In the genomic region with DNA sequence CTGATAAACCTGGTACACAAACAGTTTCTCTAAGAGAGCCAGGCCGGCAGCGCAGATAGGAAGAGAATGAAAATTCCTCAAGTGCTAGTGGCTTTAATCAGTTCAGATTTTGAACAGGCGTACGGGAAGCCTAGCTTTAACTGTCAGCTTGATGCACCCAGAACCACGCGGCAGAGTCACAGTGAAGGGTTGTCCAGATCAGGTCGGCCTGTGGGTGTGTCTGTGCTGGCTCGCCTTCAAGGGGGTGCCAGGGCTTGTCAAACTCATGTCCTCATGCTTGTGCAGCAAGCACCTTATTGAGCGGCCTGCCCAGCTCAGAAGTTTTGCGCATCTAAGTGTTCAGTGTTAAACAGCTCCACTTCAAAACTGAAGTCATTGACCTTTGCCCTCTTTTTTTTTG, we compare ENCODE assay signal across 21 mouse cellular contexts. TPM values are rescaled to one million over a fixed set of nuclear protein-coding genes. Genes with fewer than 3 reads are reported as not detected.
A peak's percentile ranks its signal among the peaks of the same experiment; 100 is the strongest.
DNase-seq lines count a peak whose midpoint lies in the region; ATAC-seq and TF ChIP-seq lines count a peak whose summit lies in the region.
"Had no signal": no experiment of that assay in that cellular context is flagged by ENCODE, and none has a peak within 500 bp of the region (broad histone marks: within the 10 kb centered on the region; RNA-seq: fewer than 3 reads in every experiment).

No protein-coding gene starts in this region.

- H3K36me3 ChIP-seq in embryonic facial prominence, embryonic 14.5 days (ENCODE audit: control insufficient read depth, insufficient read depth, low read length), result 0 out of 2 replicates have a peak, but pooled peaks cover 2% of the 10 kb centered on the region
- H3K36me3 ChIP-seq in embryonic facial prominence, embryonic 10.5 days (replicated peaks), result no peaks in the 10 kb centered on the region
- no peaks in the 10 kb centered on the region for H3K36me3 ChIP-seq in heart, embryonic 13.5 days
- H3K36me3 ChIP-seq in heart, adult 2 months (ENCODE audit: control insufficient read depth, insufficient read depth, low read length), result peaks cover 2% of the 10 kb centered on the region; the same call in 1 of the 2 replicates
- H3K36me3 ChIP-seq in stomach, postnatal 0 days (ENCODE audit: control insufficient read depth, insufficient read depth, low read length), result no peaks in the 10 kb centered on the region
- H3K36me3 ChIP-seq: embryonic facial prominence, embryonic 12.5 days; forebrain, embryonic 12.5 days; G1E had no signal

- no peak overlapping the region for H3K4me3 ChIP-seq in embryonic facial prominence, embryonic 14.5 days (ENCODE audit: low read depth, low read length)
- no peak overlapping the region for H3K4me3 ChIP-seq in embryonic facial prominence, embryonic 10.5 days
- H3K4me3 ChIP-seq in heart, embryonic 13.5 days, result no peak overlapping the region
- no peak overlapping the region for H3K4me3 ChIP-seq in heart, adult 2 months
- H3K4me3 ChIP-seq in stomach, postnatal 0 days (ENCODE audit: low read depth, low read length), result no peak overlapping the region
- H3K4me3 ChIP-seq: embryonic facial prominence, embryonic 12.5 days; forebrain, embryonic 12.5 days had no signal

- H3K4me1 ChIP-seq in embryonic facial prominence, embryonic 14.5 days (ENCODE audit: control insufficient read depth, insufficient read depth, low read length), result peaks cover 38% of the 10 kb centered on the region
- peaks cover 58% of the 10 kb centered on the region for H3K4me1 ChIP-seq in embryonic facial prominence, embryonic 10.5 days
- H3K4me1 ChIP-seq in heart, embryonic 13.5 days, result peaks cover 92% of the 10 kb centered on the region
- peaks cover 13% of the 10 kb centered on the region for H3K4me1 ChIP-seq in heart, adult 2 months (ENCODE audit: control insufficient read depth, insufficient read depth, low read length)
- peaks cover 3% of the 10 kb centered on the region; the same call in 1 of the 2 replicates for H3K4me1 ChIP-seq in stomach, postnatal 0 days (replicated peaks; ENCODE audit: control insufficient read depth, insufficient read depth)

- H3K9me3 ChIP-seq in embryonic facial prominence, embryonic 14.5 days (ENCODE audit: control insufficient read depth, low read length), result no peaks in the 10 kb centered on the region
- no peaks in the 10 kb centered on the region for H3K9me3 ChIP-seq in embryonic facial prominence, embryonic 10.5 days
- no peaks in the 10 kb centered on the region for H3K9me3 ChIP-seq in heart, embryonic 13.5 days
- H3K9me3 ChIP-seq in stomach, postnatal 0 days (ENCODE audit: control insufficient read depth, low read length), result no peaks in the 10 kb centered on the region
- H3K9me3 ChIP-seq: embryonic facial prominence, embryonic 12.5 days; forebrain, embryonic 12.5 days had no signal

- 79% methylated on average over 10 of the region's 10 CpGs for WGBS in embryonic facial prominence, embryonic 14.5 days
- WGBS in embryonic facial prominence, embryonic 10.5 days, result 88% methylated on average over 10 of the region's 10 CpGs
- WGBS in heart, embryonic 13.5 days, result 28% methylated on average over 10 of the region's 10 CpGs
- WGBS in heart, adult 2 months, result 58% methylated on average over 10 of the region's 10 CpGs
- 58% methylated on average over 10 of the region's 10 CpGs for WGBS in stomach, postnatal 0 days

- TF ChIP-seq POLR2A in heart, adult 2 months (IDR thresholded peaks at IDR 0.05; ENCODE audit: insufficient read depth, low read depth, low read length), result no peak

- DNase-seq in embryonic facial prominence, embryonic 14.5 days (ENCODE audit: low spot score), result no peak
- DNase-seq in embryonic facial prominence, embryonic 10.5 days (ENCODE audit: low spot score), result no peak
- no peak for DNase-seq in heart, adult 11 months
- peak; percentile 24 for DNase-seq in heart, postnatal 4 days
- no peak for DNase-seq in heart, adult 2 months
- peak; percentile 31 for DNase-seq in stomach, postnatal 0 days (ENCODE audit: low spot score)
- DNase-seq: adrenal gland, adult 8-10 months; adrenal gland, postnatal 36 days; B cell, adult 2 months; cerebellum, adult 2 months; cerebellum, postnatal 10 days; embryo, embryonic 11 days; gastrocnemius, postnatal 10 days; kidney, adult 2 months had no signal

- peaks cover 6% of the 10 kb centered on the region; the same call in 1 of the 2 replicates for H3K79me2 ChIP-seq in heart, adult 2 months (replicated peaks; ENCODE audit: control insufficient read depth, insufficient read depth, low read length)

- intact Hi-C loops in heart, adult 2 months (cut with DNase I), result no loop called here

- no peak overlapping the region for H3K4me2 ChIP-seq in embryonic facial prominence, embryonic 14.5 days (ENCODE audit: low read depth, low read length)
- no peak overlapping the region for H3K4me2 ChIP-seq in heart, embryonic 13.5 days
- H3K4me2 ChIP-seq in stomach, postnatal 0 days (replicated peaks; ENCODE audit: low read depth), result no peak overlapping the region
- H3K4me2 ChIP-seq: embryonic facial prominence, embryonic 12.5 days; forebrain, embryonic 12.5 days; hindbrain, embryonic 14.5 days had no signal

- H3K27ac ChIP-seq in embryonic facial prominence, embryonic 14.5 days (replicated peaks; ENCODE audit: low read depth, low read length), result no peak overlapping the region
- H3K27ac ChIP-seq in embryonic facial prominence, embryonic 10.5 days (replicated peaks), result no peak overlapping the region
- peak overlapping the region; percentile 62 for H3K27ac ChIP-seq in heart, embryonic 13.5 days (replicated peaks)
- no peak overlapping the region for H3K27ac ChIP-seq in heart, adult 2 months
- no peak overlapping the region for H3K27ac ChIP-seq in stomach, postnatal 0 days (replicated peaks)
- H3K27ac ChIP-seq: embryonic facial prominence, embryonic 12.5 days; forebrain, embryonic 12.5 days; hindbrain, embryonic 14.5 days had no signal

- H3K27me3 ChIP-seq in embryonic facial prominence, embryonic 14.5 days (replicated peaks; ENCODE audit: control insufficient read depth, insufficient read depth, low read length), result no peaks in the 10 kb centered on the region
- H3K27me3 ChIP-seq in embryonic facial prominence, embryonic 10.5 days (replicated peaks; ENCODE audit: low read depth, poor library complexity, severe bottlenecking), result no peaks in the 10 kb centered on the region
- H3K27me3 ChIP-seq in heart, embryonic 13.5 days (replicated peaks), result no peaks in the 10 kb centered on the region
- no peaks in the 10 kb centered on the region for H3K27me3 ChIP-seq in heart, adult 2 months (ENCODE audit: control insufficient read depth, insufficient read depth, low read length)
- no peaks in the 10 kb centered on the region for H3K27me3 ChIP-seq in stomach, postnatal 0 days (ENCODE audit: control insufficient read depth, insufficient read depth, low read length)
- H3K27me3 ChIP-seq: embryonic facial prominence, embryonic 12.5 days had no signal

- ATAC-seq in embryonic facial prominence, embryonic 14.5 days (ENCODE audit: low read depth), result 0 out of 2 replicates have a peak, but pooled peaks have one; percentile 6
- ATAC-seq in heart, embryonic 13.5 days (ENCODE audit: extremely low read depth, insufficient number of reproducible peaks, low FRiP score, low TSS enrichment), result no peak
- ATAC-seq in stomach, postnatal 0 days (ENCODE audit: low FRiP score, low TSS enrichment), result no peak
- ATAC-seq: CD4-positive, CD25-positive, alpha-beta regulatory T cell, adult 4 months; forebrain, embryonic 16.5 days had no signal

- no peak overlapping the region for H3K9ac ChIP-seq in embryonic facial prominence, embryonic 14.5 days (ENCODE audit: low read depth, low read length)
- H3K9ac ChIP-seq in heart, embryonic 13.5 days, result 0 out of 2 replicates have a peak overlapping the region, but pooled peaks have one; percentile 33
- H3K9ac ChIP-seq in heart, adult 2 months (ENCODE audit: low read depth, low read length), result no peak overlapping the region
- H3K9ac ChIP-seq in stomach, postnatal 0 days (ENCODE audit: low read length), result no peak overlapping the region
- H3K9ac ChIP-seq: embryonic facial prominence, embryonic 12.5 days; forebrain, embryonic 12.5 days; hindbrain, embryonic 14.5 days had no signal

- no peak for TF ChIP-seq CTCF in heart, adult 2 months (IDR thresholded peaks at IDR 0.05)
- TF ChIP-seq CTCF in stomach, postnatal 0 days (IDR thresholded peaks at IDR 0.05; ENCODE audit: low read depth), result no peak

- TF ChIP-seq EP300 in heart, adult 2 months (IDR thresholded peaks at IDR 0.05; ENCODE audit: insufficient read depth, low read depth, low read length), result no peak
- TF ChIP-seq EP300 in stomach, postnatal 0 days (optimal IDR thresholded peaks at IDR 0.05), result no peak

RNA-seq across cellular contexts. Expression of a gene that starts 44.6 kb away (rescaled TPM):
- polyA plus RNA-seq in embryonic facial prominence, embryonic 14.5 days (2014; fragmentation: Nextera tagmentation; extraction: Ambion mirVana), result 12.3 and 12.5 TPM in 2 replicates
- polyA plus RNA-seq in embryonic facial prominence, embryonic 10.5 days (2016; fragmentation: Nextera tagmentation; extraction: Ambion mirVana), result 6.7 TPM in 2 replicates
- polyA plus RNA-seq in heart, embryonic 13.5 days (2015; fragmentation: Nextera tagmentation; extraction: Ambion mirVana), result 7.6 TPM in 2 replicates
- 10 to 100 TPM; 31.0 to 33.3 TPM for total RNA-seq in heart, postnatal 4 days (2021)
- total RNA-seq in heart, adult 2 months (2021), result 10 to 100 TPM; 29.3 to 30.1 TPM
- 11.9 and 13.5 TPM in 2 replicates for polyA plus RNA-seq in heart, adult 2 months (2012; rRNA removed)
- polyA plus RNA-seq in stomach, postnatal 0 days (2015; fragmentation: Nextera tagmentation; extraction: Ambion mirVana), result 4.5 and 5.3 TPM in 2 replicates
- polyA plus RNA-seq: G1E had no signal

Comparison
In these comparisons a context has a peak if more than half of its experiments do, and no peak if none do; other contexts are left out.
1. DNase-seq: peak in heart, postnatal 4 days (single experiment) and stomach, postnatal 0 days (single experiment); none in embryonic facial prominence, embryonic 14.5 days (single experiment), embryonic facial prominence, embryonic 10.5 days (single experiment), heart, adult 11 months (single experiment) and heart, adult 2 months (0 of 2).